Mouse (Mus musculus): ENCODE measurements around the gene Decr2. TPM values are rescaled to one million over a fixed set of nuclear protein-coding genes. Genes with fewer than 3 reads are reported as not detected.
"Not testable (repeated sequence)": the region's sequence is repeated elsewhere in the genome, so short reads cannot be mapped to it uniquely, and the experiment has no call there.

Decr2 gene
- polyA plus RNA-seq, 1 experiment from 2014 or later, result 47.1 TPM

DNA sequence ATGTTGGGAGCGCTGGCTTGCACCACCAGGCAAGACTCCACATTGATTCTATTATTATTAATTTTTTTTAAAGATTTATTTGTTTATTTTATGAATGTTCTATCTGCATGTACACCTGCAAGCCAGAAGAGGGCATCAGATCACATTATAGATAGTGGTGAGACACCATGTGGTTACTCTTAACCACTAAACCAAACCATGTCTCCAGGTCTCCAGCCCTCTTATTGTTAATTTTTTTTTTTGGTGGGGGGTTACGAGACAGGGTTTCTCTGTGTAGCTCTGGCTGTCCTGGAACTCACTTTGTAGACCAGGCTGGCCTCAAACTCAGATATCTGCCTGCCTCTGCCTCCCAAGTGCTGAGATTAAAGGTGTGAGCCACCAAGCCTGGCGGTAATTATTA, 9.2 kb upstream of the Decr2 start:
- H3K4me2 ChIP-seq (ENCODE audit: low read depth, low read length); H3K27me3 ChIP-seq (ENCODE audit: control insufficient read depth, insufficient read depth, low read length); ATAC-seq (ENCODE audit: insufficient read depth, low FRiP score); H3K9ac ChIP-seq (ENCODE audit: low read length); H3K4me3 ChIP-seq (replicated peaks; ENCODE audit: low read length); H3K27ac ChIP-seq (ENCODE audit: low read length); H3K36me3 ChIP-seq (ENCODE audit: control insufficient read depth, insufficient read depth, low read length); H3K9me3 ChIP-seq (replicated peaks; ENCODE audit: control insufficient read depth, low read length); H3K4me1 ChIP-seq (ENCODE audit: control insufficient read depth, insufficient read depth, low read length): not testable (repeated sequence)
- WGBS, result 62% methylated on average over 3 of the region's 3 CpGs

DNA sequence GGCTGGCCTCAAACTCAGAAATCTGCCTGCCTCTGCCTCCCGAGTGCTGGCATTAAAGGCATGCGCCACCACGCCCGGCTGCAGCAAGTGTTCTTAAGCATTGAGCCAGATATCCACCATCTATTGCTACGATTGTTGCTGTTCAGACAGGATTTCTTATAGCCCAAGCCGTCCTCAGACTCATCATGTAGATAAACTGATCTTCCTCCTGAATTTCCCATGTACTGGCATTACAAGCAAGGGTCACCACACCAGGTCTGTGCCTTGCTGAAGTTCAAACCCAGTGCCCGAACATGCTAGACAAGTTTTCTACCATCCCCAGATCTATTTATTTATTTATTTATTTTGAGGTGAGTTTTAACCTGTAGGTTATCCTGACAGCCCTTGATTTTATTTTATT, 8.3 kb upstream of the Decr2 start:
- H3K4me1 ChIP-seq (ENCODE audit: control insufficient read depth, insufficient read depth, low read length), result peaks cover 7% of the 10 kb centered on the region; the same call in 1 of the 2 replicates
- no peak overlapping the region for H3K4me2 ChIP-seq (ENCODE audit: low read depth, low read length)
- no peak for ATAC-seq (ENCODE audit: insufficient read depth, low FRiP score)
- H3K9ac ChIP-seq (ENCODE audit: low read length), result no peak overlapping the region
- H3K27me3 ChIP-seq (ENCODE audit: control insufficient read depth, insufficient read depth, low read length), result no peaks in the 10 kb centered on the region
- H3K36me3 ChIP-seq (ENCODE audit: control insufficient read depth, insufficient read depth, low read length), result no peaks in the 10 kb centered on the region
- no peak overlapping the region for H3K4me3 ChIP-seq (replicated peaks; ENCODE audit: low read length)
- 88% methylated on average over 7 of the region's 7 CpGs for WGBS
- no peaks in the 10 kb centered on the region for H3K9me3 ChIP-seq (replicated peaks; ENCODE audit: control insufficient read depth, low read length)
- no peak overlapping the region for H3K27ac ChIP-seq (ENCODE audit: low read length)

DNA sequence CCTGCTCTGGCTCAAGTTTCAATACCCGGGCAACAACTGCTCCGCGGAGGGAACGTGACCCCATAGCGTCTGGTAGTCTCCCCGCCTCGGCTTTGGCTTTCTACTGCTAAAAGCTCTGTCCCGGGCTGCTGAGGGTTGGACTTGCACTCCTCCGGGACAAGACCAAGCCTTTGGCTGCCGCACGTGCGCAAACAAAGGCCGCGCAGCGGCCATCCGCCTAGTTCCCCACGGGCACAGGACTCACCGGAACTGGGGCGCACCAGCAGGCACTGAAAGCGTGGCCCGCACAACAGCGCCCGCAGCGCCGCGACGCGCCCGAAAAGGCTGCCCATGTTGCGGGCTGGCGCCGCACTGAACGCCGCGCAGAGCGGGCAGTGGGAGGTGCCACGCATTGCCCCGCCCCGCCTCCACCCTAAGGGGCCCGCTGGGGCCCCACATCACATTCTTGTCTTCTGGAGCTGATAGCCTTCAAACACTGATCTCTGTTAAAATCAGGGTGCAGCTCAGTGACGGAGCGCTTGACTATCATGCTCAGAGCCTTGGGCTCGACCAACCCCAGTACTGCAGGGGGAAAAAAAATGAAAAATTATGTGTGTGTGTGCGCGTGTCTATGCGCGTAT, 5.1 kb upstream of the Decr2 start, which contains the start of gene Nme4:
Nme4 (minus strand) TSS at position 482 of the 620 bp plus-strand sequence.
- Histone ChIP-seq H3K36me3 (ENCODE audit: control insufficient read depth, insufficient read depth, low read length) (peaks cover 4% of the 10 kb centered on the region; the same call in 1 of the 2 replicates), H3K27ac (ENCODE audit: low read length) (peak within 1 kb of the TSS; percentile 72), H3K4me1 (ENCODE audit: control insufficient read depth, insufficient read depth, low read length) (peaks cover 7% of the 10 kb centered on the region; the same call in 1 of the 2 replicates), H3K27me3 (ENCODE audit: control insufficient read depth, insufficient read depth, low read length) (no peaks in the 10 kb centered on the region), H3K9ac (ENCODE audit: low read length) (peak within 1 kb of the TSS; percentile 90), H3K4me2 (ENCODE audit: low read depth, low read length) (peak within 1 kb of the TSS; percentile 83), H3K4me3 (replicated peaks; ENCODE audit: low read length) (peak within 1 kb of the TSS; percentile 76), H3K9me3 (replicated peaks; ENCODE audit: control insufficient read depth, low read length) (no peaks in the 10 kb centered on the region)
- peak; percentile 85 for ATAC-seq (ENCODE audit: insufficient read depth, low FRiP score)
- 1% methylated on average over 47 of the region's 47 CpGs for whole genome bisulfite sequencing

DNA sequence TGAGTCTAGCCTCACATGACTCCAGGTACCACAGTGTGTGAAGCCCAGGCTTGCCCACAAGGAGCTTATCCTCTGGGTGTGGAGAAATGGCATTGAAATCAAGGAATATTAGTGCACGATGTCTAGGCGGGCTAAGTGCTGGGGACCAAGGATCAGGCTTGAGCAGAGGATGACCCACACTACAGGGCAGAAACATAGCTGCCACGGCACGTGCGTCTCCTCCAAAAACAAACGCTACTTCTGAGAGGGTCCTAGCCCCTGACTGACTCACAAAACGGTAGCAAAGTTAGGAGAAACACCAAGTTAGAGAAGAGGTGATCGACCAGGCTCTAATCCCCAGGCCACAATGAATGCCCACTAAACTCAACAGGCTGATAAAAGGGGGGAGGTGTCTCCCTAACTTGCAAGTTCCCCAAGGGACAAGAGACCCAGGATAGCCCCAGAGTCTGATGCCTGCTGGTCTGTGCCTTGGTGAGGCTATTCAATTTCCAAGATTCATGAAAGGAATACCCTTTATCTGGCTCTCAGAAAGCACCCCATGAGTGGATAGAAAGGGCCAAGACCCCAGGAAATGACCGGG, 4.5 kb upstream of the Decr2 start:
- Histone ChIP-seq H3K27ac (ENCODE audit: low read length) (peak overlapping the region; percentile 72), H3K4me1 (ENCODE audit: control insufficient read depth, insufficient read depth, low read length) (peaks cover 7% of the 10 kb centered on the region; the same call in 1 of the 2 replicates), H3K4me2 (ENCODE audit: low read depth, low read length) (peak overlapping the region; percentile 83), H3K9me3 (replicated peaks; ENCODE audit: control insufficient read depth, low read length) (no peaks in the 10 kb centered on the region), H3K27me3 (ENCODE audit: control insufficient read depth, insufficient read depth, low read length) (no peaks in the 10 kb centered on the region), H3K9ac (ENCODE audit: low read length) (peak overlapping the region; percentile 90), H3K36me3 (ENCODE audit: control insufficient read depth, insufficient read depth, low read length) (peaks cover 4% of the 10 kb centered on the region; the same call in 1 of the 2 replicates), H3K4me3 (replicated peaks; ENCODE audit: low read length) (peak overlapping the region; percentile 76)
- no peak for ATAC-seq (ENCODE audit: insufficient read depth, low FRiP score)
- WGBS, result 28% methylated on average over 9 of the region's 9 CpGs

DNA sequence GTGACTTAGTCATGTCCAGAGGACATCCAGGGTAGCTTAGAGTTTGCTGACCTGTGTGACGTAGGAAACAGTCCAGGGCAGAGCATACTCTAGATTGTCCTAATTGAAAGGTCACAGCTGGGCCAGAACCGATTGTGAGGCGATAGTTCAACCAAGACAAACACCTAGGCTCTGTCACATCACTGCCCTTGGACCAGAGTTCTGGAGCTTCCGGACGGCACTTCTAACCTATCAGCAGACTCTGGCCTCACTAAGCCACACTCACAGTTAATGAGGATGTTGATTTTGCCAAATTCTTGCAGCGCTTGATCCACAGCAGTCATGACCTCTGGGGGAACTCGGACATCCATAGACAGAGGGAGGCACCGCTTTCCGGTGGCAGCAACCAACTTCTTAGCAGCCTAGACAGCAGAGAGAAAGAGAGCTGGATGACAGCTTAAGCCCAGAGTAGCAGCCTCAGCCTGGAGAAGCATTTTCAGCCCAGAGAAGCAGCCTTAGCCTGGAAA, 3.0 kb downstream of the Decr2 start:
- no peaks in the 10 kb centered on the region for H3K4me1 ChIP-seq (ENCODE audit: control insufficient read depth, insufficient read depth, low read length)

DNA sequence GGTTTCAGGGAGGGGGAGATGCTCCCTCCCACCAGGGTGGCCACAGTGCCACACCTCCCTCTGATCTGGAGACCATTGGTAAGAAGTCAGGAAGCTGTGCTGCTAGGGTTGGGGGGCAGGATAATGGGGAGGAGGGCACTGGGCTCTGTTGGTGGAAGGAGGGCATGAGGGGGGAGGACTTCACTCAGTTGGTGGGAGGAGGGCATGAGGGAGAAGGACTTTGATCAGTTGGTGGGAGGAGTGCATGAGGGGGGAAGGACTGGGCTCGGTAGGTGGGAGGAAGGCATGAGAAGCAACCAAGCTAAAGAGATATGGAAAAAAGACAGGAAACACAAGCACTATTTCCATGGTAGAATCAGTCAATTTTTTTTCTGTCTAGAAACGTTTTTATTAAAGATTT, 9.3 kb downstream of the Decr2 start:
- Histone ChIP-seq H3K9ac (ENCODE audit: low read length) (no peak overlapping the region), H3K36me3 (ENCODE audit: control insufficient read depth, insufficient read depth, low read length) (no peaks in the 10 kb centered on the region), H3K27me3 (ENCODE audit: control insufficient read depth, insufficient read depth, low read length) (no peaks in the 10 kb centered on the region), H3K4me1 (ENCODE audit: control insufficient read depth, insufficient read depth, low read length) (no peaks in the 10 kb centered on the region), H3K4me2 (ENCODE audit: low read depth, low read length) (no peak overlapping the region), H3K9me3 (replicated peaks; ENCODE audit: control insufficient read depth, low read length) (no peaks in the 10 kb centered on the region), H3K27ac (ENCODE audit: low read length) (no peak overlapping the region), H3K4me3 (replicated peaks; ENCODE audit: low read length) (no peak overlapping the region)
- WGBS, result 28% methylated on average over 2 of the region's 2 CpGs
- no peak for ATAC-seq (ENCODE audit: insufficient read depth, low FRiP score)

More for the DNA sequence above, 3.0 kb downstream of the Decr2 start:
- Histone ChIP-seq H3K36me3 (ENCODE audit: control insufficient read depth, insufficient read depth, low read length) (peaks cover 2% of the 10 kb centered on the region; the same call in 1 of the 2 replicates), H3K4me3 (replicated peaks; ENCODE audit: low read length) (no peak overlapping the region), H3K27ac (ENCODE audit: low read length) (no peak overlapping the region), H3K9ac (ENCODE audit: low read length) (no peak overlapping the region), H3K4me2 (ENCODE audit: low read depth, low read length) (no peak overlapping the region), H3K9me3 (replicated peaks; ENCODE audit: control insufficient read depth, low read length) (no peaks in the 10 kb centered on the region), H3K27me3 (ENCODE audit: control insufficient read depth, insufficient read depth, low read length) (no peaks in the 10 kb centered on the region)
- no peak for ATAC-seq (ENCODE audit: insufficient read depth, low FRiP score)
- WGBS, result 91% methylated on average over 9 of the region's 9 CpGs

DNA sequence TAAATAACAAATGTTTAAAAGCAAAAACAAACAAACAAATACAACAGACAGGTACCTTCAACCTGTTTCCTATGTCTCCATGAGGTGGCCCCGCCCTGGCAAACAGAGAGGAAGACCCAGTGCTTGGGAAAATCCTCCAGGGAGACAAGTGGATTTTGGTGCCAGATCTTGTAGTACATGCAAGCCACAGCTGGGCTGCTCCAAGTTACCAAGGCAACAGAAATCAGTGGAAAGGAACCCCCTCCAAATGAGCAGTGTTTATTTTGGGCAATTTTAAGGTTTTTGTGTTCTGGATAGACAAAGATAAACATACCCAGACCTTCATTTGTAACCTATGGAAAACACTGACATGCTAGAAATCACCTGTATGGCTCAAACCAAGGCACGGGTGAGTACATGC, 11.3 kb downstream of the Decr2 start:
- Histone ChIP-seq H3K27ac (ENCODE audit: low read length) (no peak overlapping the region), H3K36me3 (ENCODE audit: control insufficient read depth, insufficient read depth, low read length) (no peaks in the 10 kb centered on the region), H3K4me2 (ENCODE audit: low read depth, low read length) (no peak overlapping the region), H3K9me3 (replicated peaks; ENCODE audit: control insufficient read depth, low read length) (no peaks in the 10 kb centered on the region), H3K27me3 (ENCODE audit: control insufficient read depth, insufficient read depth, low read length) (no peaks in the 10 kb centered on the region), H3K4me3 (replicated peaks; ENCODE audit: low read length) (no peak overlapping the region), H3K4me1 (ENCODE audit: control insufficient read depth, insufficient read depth, low read length) (no peaks in the 10 kb centered on the region), H3K9ac (ENCODE audit: low read length) (no peak overlapping the region)
- WGBS, result 56% methylated on average over 2 of the region's 2 CpGs
- no peak for ATAC-seq (ENCODE audit: insufficient read depth, low FRiP score)

DNA sequence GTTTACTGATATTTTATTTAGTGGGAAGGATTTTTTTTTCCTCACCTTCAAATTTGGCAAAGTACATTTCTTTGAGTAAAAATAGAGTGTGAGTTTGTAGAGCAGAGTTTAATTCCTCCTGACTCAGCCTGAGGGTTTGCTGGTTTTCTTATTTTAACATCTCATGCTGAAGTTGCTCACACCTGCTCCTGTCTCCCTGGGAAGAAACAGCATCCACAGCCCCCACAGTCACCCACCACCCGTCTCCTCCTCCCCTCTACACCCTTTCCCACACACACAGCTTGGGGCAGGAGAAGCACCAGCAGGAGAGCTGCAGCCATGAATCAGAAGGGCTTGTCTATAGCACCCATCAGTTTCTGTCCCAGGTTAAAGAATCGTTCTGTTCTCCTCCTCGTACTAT, 14.9 kb downstream of the Decr2 start:
- Histone ChIP-seq H3K27ac (ENCODE audit: low read length) (no peak overlapping the region), H3K4me3 (replicated peaks; ENCODE audit: low read length) (no peak overlapping the region), H3K4me2 (ENCODE audit: low read depth, low read length) (no peak overlapping the region), H3K9me3 (replicated peaks; ENCODE audit: control insufficient read depth, low read length) (no peaks in the 10 kb centered on the region), H3K27me3 (ENCODE audit: control insufficient read depth, insufficient read depth, low read length) (no peaks in the 10 kb centered on the region), H3K4me1 (ENCODE audit: control insufficient read depth, insufficient read depth, low read length) (no peaks in the 10 kb centered on the region), H3K9ac (ENCODE audit: low read length) (no peak overlapping the region), H3K36me3 (ENCODE audit: control insufficient read depth, insufficient read depth, low read length) (no peaks in the 10 kb centered on the region)
- 62% methylated on average over 3 of the region's 3 CpGs for WGBS
- no peak for ATAC-seq (ENCODE audit: insufficient read depth, low FRiP score)

DNA sequence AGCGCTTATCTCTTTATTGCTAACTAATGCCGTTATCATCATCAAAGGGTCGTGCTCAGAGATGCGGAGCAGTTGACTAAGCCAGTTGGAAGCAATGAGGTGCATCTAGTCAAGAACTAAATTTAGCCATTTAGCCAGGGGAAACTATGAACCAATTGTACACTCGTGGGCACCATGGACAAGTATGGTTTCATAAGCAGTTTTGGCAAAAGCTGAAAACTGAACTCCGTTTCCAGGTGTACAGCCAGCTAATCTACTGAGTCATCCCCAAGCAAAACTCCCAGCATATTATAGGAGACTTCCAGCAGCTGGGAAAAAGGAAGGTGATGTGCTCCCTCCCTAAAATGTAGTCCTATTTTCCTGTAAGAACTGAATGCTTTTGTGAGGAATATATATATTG, 20.0 kb downstream of the Decr2 start:
- 30% methylated on average over 6 of the region's 6 CpGs for WGBS
- H3K27ac ChIP-seq (ENCODE audit: low read length), result no peak overlapping the region
- H3K4me2 ChIP-seq (ENCODE audit: low read depth, low read length), result peak overlapping the region; percentile 99
- no peak for ATAC-seq (ENCODE audit: insufficient read depth, low FRiP score)
- no peaks in the 10 kb centered on the region for H3K9me3 ChIP-seq (replicated peaks; ENCODE audit: control insufficient read depth, low read length)
- peak overlapping the region; percentile 90 for H3K9ac ChIP-seq (ENCODE audit: low read length)
- no peaks in the 10 kb centered on the region for H3K27me3 ChIP-seq (ENCODE audit: control insufficient read depth, insufficient read depth, low read length)
- H3K36me3 ChIP-seq (ENCODE audit: control insufficient read depth, insufficient read depth, low read length), result no peaks in the 10 kb centered on the region
- peak overlapping the region; percentile 85 for H3K4me3 ChIP-seq (replicated peaks; ENCODE audit: low read length)
- H3K4me1 ChIP-seq (ENCODE audit: control insufficient read depth, insufficient read depth, low read length), result peaks cover 31% of the 10 kb centered on the region
